Mouse (Mus musculus) spleen, postnatal 14 days (tissue): Measurements from ENCODE around the gene Cct8.
A peak's percentile ranks its signal among the peaks of the same experiment; 100 is the strongest.

Source experiments
- DNase-seq, 2 experiments: peaks; one replicate each; pipeline ENCODE4 v3.0.0; 2021 to 2022; ENCODE audit warnings: low spot score in 2 of 2

The Cct8 gene

DNA sequence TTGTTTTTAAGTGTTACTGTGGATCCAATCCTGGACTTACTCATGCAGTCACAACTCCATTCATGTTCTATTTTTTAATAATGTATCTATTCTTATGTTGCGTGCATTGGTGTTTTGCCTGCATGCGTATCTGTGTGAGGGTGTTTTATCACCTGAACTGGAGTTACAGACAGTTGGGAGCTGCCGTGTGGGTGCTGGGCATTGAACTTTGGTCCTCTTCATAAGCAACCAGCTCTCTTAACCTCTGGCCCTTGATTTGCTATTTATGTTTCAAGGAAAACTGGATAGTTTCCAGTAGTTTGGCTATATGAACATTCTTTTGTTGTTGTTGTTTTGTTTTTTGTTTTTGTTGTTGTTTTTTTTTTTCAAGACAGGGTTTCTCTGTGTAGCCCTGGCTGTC is 50.1 kb downstream of the Cct8 start:
- no peak for DNase-seq

DNA sequence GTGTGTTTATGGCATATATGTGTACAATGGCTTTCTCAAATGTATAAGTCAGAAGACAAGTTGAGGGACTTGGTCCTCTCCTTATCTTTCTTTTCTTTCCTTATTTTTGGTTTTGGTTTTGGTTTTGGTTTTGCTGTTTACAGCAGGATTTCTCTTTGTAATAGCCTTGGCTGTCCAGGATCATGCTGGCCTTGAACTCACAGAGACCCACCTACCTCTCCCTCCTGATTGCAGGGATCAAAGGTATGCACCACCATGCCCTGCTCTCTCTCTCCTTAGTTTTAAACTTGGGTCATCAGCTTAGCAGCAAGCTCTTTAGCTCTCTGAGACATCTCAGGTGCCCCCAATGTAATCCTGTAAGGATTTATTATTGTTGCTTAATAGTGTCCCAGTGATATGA is 50.6 kb downstream of the Cct8 start:
- DNase-seq: no peak

DNA sequence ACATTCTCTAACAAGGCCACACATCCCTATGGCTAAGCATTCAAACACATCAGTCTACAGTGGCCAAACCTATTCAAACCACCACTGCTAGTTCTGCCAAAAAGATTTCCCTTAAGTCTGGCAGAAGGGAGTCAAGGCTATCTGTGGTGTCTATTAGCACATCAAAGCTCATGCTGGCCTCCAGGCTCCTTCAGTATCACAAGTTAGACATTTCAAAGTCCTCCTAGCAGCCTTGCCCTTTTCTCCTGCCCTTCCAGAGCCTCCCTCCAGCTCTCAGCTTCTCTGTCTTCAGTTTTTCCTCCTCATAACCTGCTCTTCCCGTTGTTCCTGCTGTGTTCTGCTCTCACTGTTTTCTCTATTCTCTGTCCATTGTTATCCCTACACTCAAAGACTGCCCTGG is 51.6 kb downstream of the Cct8 start:
- DNase-seq: no peak

DNA sequence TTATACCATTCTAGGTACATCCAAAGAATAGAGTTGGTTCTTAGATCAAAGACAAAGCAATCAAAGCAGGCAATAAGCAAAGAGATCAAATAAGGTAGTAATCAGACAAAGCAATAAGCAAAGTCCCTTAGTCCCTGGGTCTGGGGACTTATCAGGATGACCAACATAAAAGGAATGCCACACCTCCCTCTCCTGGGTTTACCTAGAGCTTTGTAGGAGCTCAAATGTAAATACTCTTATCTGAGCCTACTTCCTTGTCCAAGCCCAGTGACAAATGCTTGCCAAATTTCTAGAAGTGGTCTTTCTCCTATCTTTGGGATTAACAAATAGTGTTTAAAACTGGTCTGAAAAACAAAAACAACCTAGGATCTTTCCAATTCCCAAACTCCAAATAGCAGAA is 52.4 kb downstream of the Cct8 start:
- DNase-seq: no peak

DNA sequence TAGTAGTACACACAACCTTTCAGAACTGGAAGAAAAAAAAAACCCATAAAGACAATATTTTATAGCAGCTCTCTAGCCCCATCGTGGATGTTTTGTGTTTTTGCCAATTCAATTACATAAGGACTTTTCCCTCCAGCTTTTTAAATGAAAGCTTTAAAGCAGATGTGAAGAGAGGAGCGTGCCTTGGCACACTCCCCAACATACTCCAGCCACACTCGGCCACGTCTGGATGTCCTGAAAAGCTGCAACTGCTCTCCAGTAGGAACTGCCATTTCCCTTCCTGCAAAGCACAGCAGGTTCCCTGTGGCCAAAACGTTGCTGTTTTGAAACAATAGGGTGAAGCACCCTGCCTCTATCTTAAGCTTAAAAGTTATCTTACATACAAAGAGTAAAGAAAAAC is 53.4 kb downstream of the Cct8 start:
- DNase-seq: no peak

DNA sequence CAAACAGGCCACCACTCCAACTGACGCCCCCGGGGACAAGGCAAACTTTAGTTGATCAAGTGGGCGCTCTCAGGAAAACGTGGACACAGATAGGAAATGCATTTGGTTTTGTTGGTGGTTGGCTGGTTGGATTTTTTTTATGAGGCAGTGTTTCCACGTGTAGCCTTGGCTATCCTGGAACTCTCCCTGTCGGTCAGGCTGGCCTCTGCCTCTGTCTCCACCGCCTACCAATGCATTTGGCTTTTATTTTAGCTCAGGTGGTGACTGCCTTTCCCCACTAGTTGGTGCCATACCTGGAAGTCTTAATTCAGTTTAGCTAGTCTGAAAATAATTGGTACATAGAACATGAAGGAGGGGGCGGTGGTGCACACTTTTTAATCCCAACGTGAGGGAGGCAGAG is 54.6 kb downstream of the Cct8 start:
- no peak for DNase-seq

DNA sequence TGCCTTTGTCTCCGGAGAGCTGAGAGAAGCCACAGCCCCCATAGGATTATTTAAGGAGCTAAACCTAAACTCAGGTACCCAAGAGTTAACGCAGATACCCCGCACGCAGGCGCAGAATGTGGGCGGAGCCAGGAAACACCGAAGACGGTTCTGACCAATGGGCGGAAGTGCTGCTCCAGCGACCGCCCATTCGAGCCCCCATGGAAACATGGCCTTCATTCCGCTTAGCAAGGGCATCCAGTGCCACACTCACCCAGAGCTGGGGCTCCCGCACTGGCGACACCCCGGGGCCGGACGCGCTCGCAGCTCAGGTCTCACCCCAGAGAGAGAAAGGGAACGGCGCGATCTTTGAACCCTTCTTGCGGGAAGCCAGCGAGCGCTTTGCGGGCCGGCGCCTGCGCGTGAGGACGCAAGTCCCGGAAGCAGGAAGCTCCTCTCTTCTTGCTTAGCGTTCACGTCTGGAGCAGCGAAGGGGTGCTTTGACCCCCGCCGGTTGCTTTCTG is 55.4 kb downstream of the Cct8 start, which contains the start of gene Rwdd2b:
Gene Rwdd2b, minus strand, starts transcription at position 390 of the 503 bp plus-strand sequence.
- DNase-seq: peak; percentile 85 to 87

DNA sequence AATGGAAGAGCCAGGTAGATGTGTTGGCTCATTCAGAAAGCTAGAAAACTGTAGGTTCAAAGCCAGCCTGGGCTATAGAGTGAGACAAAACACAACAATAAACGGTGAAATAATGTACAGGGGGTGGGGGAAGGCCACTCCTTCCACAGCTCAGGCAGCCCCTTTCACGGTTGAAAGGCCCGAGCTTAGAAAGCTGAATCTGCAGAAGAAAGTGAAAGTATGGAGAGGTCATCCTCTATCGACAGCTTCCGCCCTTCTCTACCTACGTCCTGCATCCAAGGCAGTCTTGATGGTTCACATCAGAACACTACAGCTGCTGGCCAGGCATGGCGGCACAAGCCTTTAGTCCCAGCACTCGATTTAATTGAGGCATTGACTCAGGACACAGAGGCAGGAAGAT is 57.0 kb downstream of the Cct8 start:
- DNase-seq: no peak

DNA sequence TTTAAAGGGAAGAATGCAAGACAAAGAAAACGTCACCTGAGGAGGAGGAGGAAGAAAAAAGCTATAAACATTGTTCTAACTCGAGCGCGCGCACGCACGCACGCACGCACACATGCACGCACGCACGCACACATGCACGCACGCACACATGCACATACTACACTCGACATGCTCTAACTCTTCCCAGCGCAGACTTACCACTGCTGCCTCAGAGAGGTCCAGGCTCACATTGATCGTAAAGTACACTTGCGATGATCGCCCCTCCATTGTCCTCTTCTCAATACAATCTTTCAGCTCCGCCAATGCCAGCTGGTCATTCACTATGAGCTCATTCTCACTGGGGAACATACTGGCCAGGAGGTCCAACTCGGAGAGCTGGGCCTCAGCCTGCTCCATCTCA is 58.6 kb downstream of the Cct8 start:
- no peak for DNase-seq

DNA sequence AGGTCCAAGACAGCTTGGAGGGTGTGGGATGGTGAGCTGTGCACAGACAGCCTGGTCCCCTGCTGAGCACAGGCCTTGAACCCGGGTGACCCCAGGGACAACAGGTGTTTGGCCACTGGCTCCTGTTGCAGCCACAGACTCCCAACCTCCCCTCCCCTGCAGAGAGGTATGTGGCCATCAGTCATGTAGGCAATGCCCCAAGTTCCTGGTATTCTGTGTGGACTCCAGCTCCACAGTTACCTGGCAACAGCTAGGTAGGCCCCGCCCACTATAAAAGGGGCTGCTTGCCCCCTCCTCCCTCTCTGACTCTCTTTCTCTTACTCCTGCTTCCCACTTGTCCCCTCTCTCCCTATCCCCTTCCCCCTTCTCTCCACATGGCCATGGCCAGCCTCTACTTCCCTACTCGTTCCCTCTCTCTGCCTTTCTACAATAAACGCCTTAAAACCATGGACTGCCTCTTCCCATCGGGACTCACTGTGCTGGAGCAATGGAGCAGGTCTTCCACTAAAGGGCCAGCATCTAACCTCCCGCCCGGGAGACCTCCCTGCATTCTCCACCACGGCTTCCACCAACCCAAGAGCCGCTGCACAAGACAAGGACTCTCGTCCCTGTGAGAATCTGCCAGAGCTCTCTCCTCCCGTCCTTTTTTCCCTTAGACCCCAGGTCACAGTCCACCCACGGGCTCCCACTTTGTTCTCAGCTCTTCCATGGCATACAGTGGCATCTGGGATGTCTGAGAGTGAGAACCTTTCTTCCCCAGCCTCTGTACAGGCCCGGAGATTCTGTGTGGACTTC is 60.1 kb downstream of the Cct8 start:
- DNase-seq: no peak

DNA sequence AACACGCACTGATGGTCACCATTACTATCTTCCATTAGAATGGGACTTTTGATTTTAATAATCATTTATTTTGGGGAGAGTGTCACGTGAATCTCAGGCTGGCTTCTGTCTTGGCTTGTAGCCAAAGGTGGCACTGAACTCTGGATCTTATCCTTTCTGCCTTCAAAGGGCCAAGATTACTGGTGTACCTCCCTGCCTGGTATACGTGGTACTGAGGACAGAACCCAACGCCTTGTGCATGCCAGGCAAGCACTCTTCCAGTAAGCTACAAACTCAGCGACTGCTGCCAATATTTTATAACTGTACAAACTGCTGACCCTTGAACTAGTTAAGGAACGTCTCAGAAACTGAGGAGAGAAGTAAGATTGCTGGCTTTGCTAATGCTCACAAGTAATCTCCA is 60.7 kb downstream of the Cct8 start:
- DNase-seq: no peak

DNA sequence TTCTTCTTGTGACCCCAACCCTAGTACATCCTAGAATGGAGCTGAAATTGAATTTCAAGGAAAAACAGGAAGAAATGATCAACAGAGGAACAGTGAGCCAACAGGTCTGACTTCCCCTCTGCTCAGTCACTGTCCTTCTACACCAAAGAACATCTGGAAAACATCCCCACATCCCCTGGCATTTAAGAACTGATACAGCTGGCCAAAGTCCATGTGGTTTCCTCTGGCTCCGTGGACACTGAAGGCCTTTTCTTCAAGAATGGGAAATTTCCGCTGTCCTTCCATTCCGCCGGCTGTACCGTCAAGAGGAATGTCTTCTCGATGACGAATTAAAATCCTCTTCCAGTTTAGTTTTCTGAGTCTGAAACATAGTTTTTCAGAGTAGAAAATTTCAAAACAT is 61.4 kb downstream of the Cct8 start:
- no peak for DNase-seq
